Mouse (Mus musculus) heart, postnatal 0 days (tissue): ENCODE measurements around the gene Acox2.

Experiments
- CTCF ChIP-seq: IDR thresholded peaks from 2 replicates; pipeline ENCODE4 v1.5.1; 2016; ENCODE audit warnings: antibody characterized with exemption, control low read depth, low read depth
- EP300 ChIP-seq: IDR thresholded peaks from 2 replicates; pipeline ENCODE4 v1.6.1; 2016; ENCODE audit warnings: antibody characterized with exemption, low read depth

GRCm38 (mm10) chr14:8306884-8307283 lies 47.7 kb upstream of the Acox2 start:
- no peak for TF ChIP-seq CTCF
- no peak for TF ChIP-seq EP300
